Mouse (Mus musculus): Measurements from ENCODE around the gene Dleu7.
A peak's percentile ranks its signal among the peaks of the same experiment; 100 is the strongest.

Dleu7 gene

GRCm38 (mm10) chr14:62292488-62293339, at the start of gene Dleu7, which contains the start of gene Rnaseh2b:
Gene Dleu7 (minus strand): TSS chr14:62293047.
Gene Rnaseh2b (plus strand): TSS chr14:62292589.
- peak; percentile 71 for DNase-seq

- no peak for DNase-seq
Measured at GRCm38 (mm10) chr14:62341887-62342642, 49.2 kb upstream of the Dleu7 start.

- DNase-seq, result no peak
Measured at GRCm38 (mm10) chr14:62339196-62339595, 46.3 kb upstream of the Dleu7 start.

GRCm38 (mm10) chr14:62333909-62334687, 41.3 kb upstream of the Dleu7 start:
- DNase-seq, result no peak

- DNase-seq, result peak; percentile 85
Measured at GRCm38 (mm10) chr14:62331866-62332619, 39.2 kb upstream of the Dleu7 start.

- DNase-seq, result no peak
Measured at GRCm38 (mm10) chr14:62331457-62331856, 38.6 kb upstream of the Dleu7 start.

GRCm38 (mm10) chr14:62329631-62330030, 36.8 kb upstream of the Dleu7 start:
- DNase-seq, result peak; percentile 70

GRCm38 (mm10) chr14:62328606-62329005, 35.8 kb upstream of the Dleu7 start:
- peak; percentile 66 for DNase-seq

GRCm38 (mm10) chr14:62327171-62327570, 34.3 kb upstream of the Dleu7 start:
- no peak for DNase-seq

- DNase-seq, result no peak
Measured at GRCm38 (mm10) chr14:62326026-62326425, 33.2 kb upstream of the Dleu7 start.

- DNase-seq, result no peak
Measured at GRCm38 (mm10) chr14:62324943-62325342, 32.1 kb upstream of the Dleu7 start.

- no peak for DNase-seq
Measured at GRCm38 (mm10) chr14:62323457-62323856, 30.6 kb upstream of the Dleu7 start.

- DNase-seq, result peak; percentile 47
Measured at GRCm38 (mm10) chr14:62322581-62323344, 29.9 kb upstream of the Dleu7 start.

- DNase-seq, result no peak
Measured at GRCm38 (mm10) chr14:62311672-62312071, 18.8 kb upstream of the Dleu7 start.

GRCm38 (mm10) chr14:62309026-62309425, 16.2 kb upstream of the Dleu7 start:
- DNase-seq, result no peak

GRCm38 (mm10) chr14:62307555-62307954, 14.7 kb upstream of the Dleu7 start:
- DNase-seq, result no peak

GRCm38 (mm10) chr14:62300031-62300430, 7.2 kb upstream of the Dleu7 start:
- DNase-seq, result peak; percentile 83

GRCm38 (mm10) chr14:62298808-62299207, 6.0 kb upstream of the Dleu7 start:
- DNase-seq, result no peak

- no peak for DNase-seq
Measured at GRCm38 (mm10) chr14:62292166-62292487, 720 bp downstream of the Dleu7 start.

GRCm38 (mm10) chr14:62291406-62291987, 1.4 kb downstream of the Dleu7 start:
- DNase-seq, result peak; percentile 83

- DNase-seq, result peak; percentile 63
Measured at GRCm38 (mm10) chr14:62288731-62289130, 4.1 kb downstream of the Dleu7 start.

Data from kidney, adult 9 months (tissue).